ENCODE assay signal across 11 mouse cellular contexts in the genomic region with DNA sequence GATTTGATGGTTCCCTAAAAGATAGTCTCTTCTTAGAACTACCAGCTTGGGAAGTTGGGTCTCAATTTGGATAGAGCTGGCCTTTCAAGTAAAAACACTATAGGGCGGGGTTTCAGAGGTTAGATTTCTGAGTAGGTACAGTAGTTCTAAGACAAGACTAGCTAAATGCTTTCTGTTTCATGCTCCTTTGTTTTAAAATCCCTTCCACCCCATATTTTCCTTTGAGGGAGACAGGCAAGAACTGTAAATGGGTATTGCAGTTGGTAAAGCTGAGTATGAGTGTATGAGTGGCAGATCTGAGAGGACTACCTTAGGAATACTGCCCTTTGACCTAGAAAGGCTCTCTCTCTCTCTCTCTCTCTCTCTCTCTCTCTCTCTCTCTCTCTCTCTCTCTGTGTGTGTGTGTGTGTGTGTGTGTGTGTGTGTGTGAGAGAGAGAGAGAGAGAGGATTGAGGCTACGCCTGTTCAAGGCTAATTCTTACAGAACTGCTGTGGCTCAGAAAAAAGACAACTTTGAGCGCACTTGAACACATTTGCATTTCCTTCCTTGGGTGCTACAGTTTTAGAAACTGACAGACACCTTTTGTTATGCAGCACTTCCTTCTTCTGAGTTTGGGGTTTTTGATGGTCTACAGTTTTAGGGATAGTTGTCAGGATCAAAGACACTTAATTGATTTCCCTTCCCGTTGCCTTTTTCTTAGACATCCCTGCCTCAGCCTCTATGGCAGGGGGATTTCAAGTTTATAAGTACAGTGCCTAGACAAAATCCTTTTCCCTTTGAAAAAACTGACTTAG. TPM values are rescaled to one million over a fixed set of nuclear protein-coding genes. Genes with fewer than 3 reads are reported as not detected.
A peak's percentile ranks its signal among the peaks of the same experiment; 100 is the strongest.
DNase-seq lines count a peak whose midpoint lies in the region; ATAC-seq and TF ChIP-seq lines count a peak whose summit lies in the region.
"Had no signal": no experiment of that assay in that cellular context is flagged by ENCODE, and none has a peak within 500 bp of the region (broad histone marks: within the 10 kb centered on the region; RNA-seq: fewer than 3 reads in every experiment).

No protein-coding gene starts in this region.

- no peaks in the 10 kb centered on the region for H3K9me3 ChIP-seq in hindbrain, postnatal 0 days (ENCODE audit: low read length)
- H3K9me3 ChIP-seq in hindbrain, embryonic 10.5 days: no peaks in the 10 kb centered on the region
- H3K9me3 ChIP-seq: lung, embryonic 15.5 days had no signal

- no peaks in the 10 kb centered on the region for H3K27me3 ChIP-seq in hindbrain, postnatal 0 days (ENCODE audit: insufficient read depth, low read length)
- peaks cover 10% of the 10 kb centered on the region; the same call in 1 of the 2 replicates for H3K27me3 ChIP-seq in hindbrain, embryonic 10.5 days (ENCODE audit: insufficient read depth, poor library complexity, severe bottlenecking)
- no peaks in the 10 kb centered on the region for H3K27me3 ChIP-seq in spleen, adult 2 months (ENCODE audit: control insufficient read depth, insufficient read depth, low read length)
- H3K27me3 ChIP-seq: lung, embryonic 15.5 days had no signal

- no peaks in the 10 kb centered on the region for H3K36me3 ChIP-seq in hindbrain, postnatal 0 days (ENCODE audit: insufficient read depth, low read length)
- peaks cover 31% of the 10 kb centered on the region for H3K36me3 ChIP-seq in hindbrain, embryonic 10.5 days
- peaks cover 13% of the 10 kb centered on the region for H3K36me3 ChIP-seq in spleen, adult 2 months (ENCODE audit: control insufficient read depth, insufficient read depth, low read length)

- TF ChIP-seq CTCF in hindbrain, postnatal 0 days (IDR thresholded peaks at IDR 0.05; ENCODE audit: low read depth): no peak
- no peak for TF ChIP-seq CTCF in spleen, adult 2 months (IDR thresholded peaks at IDR 0.05; ENCODE audit: extremely low read depth, insufficient read depth, insufficient read length, insufficient replicate concordance)

- no peak overlapping the region for H3K4me3 ChIP-seq in hindbrain, postnatal 0 days (ENCODE audit: low read length)
- no peak overlapping the region for H3K4me3 ChIP-seq in hindbrain, embryonic 10.5 days
- H3K4me3 ChIP-seq in spleen, adult 2 months (ENCODE audit: extremely low read depth, insufficient read depth, insufficient read length): no peak overlapping the region
- H3K4me3 ChIP-seq: lung, embryonic 15.5 days had no signal

- peak overlapping the region; percentile 81; the same call in 1 of the 2 replicates for H3K4me2 ChIP-seq in hindbrain, postnatal 0 days (ENCODE audit: low read depth, low read length)
- H3K4me2 ChIP-seq: lung, embryonic 15.5 days had no signal

- H3K4me1 ChIP-seq in hindbrain, postnatal 0 days (ENCODE audit: insufficient read depth, low read length): no peaks in the 10 kb centered on the region
- peaks cover 42% of the 10 kb centered on the region for H3K4me1 ChIP-seq in hindbrain, embryonic 10.5 days (replicated peaks)
- H3K4me1 ChIP-seq in spleen, adult 2 months (ENCODE audit: control insufficient read depth, insufficient read depth, insufficient read length): peaks cover 15% of the 10 kb centered on the region

- no peak for ATAC-seq in hindbrain, postnatal 0 days
- ATAC-seq in cerebellum, adult (ENCODE audit: insufficient number of reproducible peaks, low FRiP score, low TSS enrichment): no peak

- no peak overlapping the region for H3K9ac ChIP-seq in hindbrain, postnatal 0 days (replicated peaks; ENCODE audit: low read length)
- H3K9ac ChIP-seq: lung, embryonic 15.5 days had no signal

- no peak for TF ChIP-seq POLR2A in spleen, adult 2 months (IDR thresholded peaks at IDR 0.05; ENCODE audit: low read depth, low read length)

- H3K27ac ChIP-seq in hindbrain, postnatal 0 days: no peak overlapping the region
- H3K27ac ChIP-seq in hindbrain, embryonic 10.5 days: no peak overlapping the region
- H3K27ac ChIP-seq in spleen, adult 2 months (ENCODE audit: insufficient read depth, low read length): peak overlapping the region; percentile 88; the same call in 1 of the 2 replicates
- H3K27ac ChIP-seq: lung, embryonic 15.5 days had no signal

- intact Hi-C loops in left cerebral cortex, postnatal 25 days (cut with DNase I): loop anchor here (10.0 kb wide), 1 partner anchor 386 kb away; no protein-coding TSS in a partner anchor

- 81% methylated on average over 4 of the region's 4 CpGs for WGBS in hindbrain, postnatal 0 days
- WGBS in hindbrain, embryonic 10.5 days: 92% methylated on average over 4 of the region's 4 CpGs
- 26% methylated on average over 4 of the region's 4 CpGs for WGBS in spleen, adult 2 months

- DNase-seq in hindbrain, postnatal 0 days (ENCODE audit: low spot score): no peak
- DNase-seq in hindbrain, embryonic 10.5 days (ENCODE audit: low spot score): no peak
- DNase-seq in spleen, adult 2 months (ENCODE audit: low read depth in 1 of 2, low spot score in 2 of 2): peak in 1 of 2 experiments; percentile 29
- no peak for DNase-seq in spleen, postnatal 14 days (ENCODE audit: low spot score in 2 of 2)
- DNase-seq in T-cell, adult 2 months (ENCODE audit: low spot score): peak; percentile 20
- DNase-seq in naive thymus-derived CD4-positive, alpha-beta T cell, adult 2 months (ENCODE audit: low read depth): peak; percentile 75
- DNase-seq in left cerebral cortex, postnatal 25 days (ENCODE audit: low spot score in 2 of 2): no peak
- DNase-seq: adrenal gland, adult 2 months; gastrocnemius, postnatal 10 days had no signal

RNA-seq across cellular contexts. Expression of a gene that starts 3.3 kb away (rescaled TPM):
- 100 and 111 TPM in 2 replicates for total RNA-seq in hindbrain, postnatal 0 days (2014; rRNA removed)
- 31.8 and 33.2 TPM in 2 replicates for polyA plus RNA-seq in hindbrain, postnatal 0 days (2015; fragmentation: Nextera tagmentation; extraction: Ambion mirVana)
- 19.7 and 22.9 TPM in 2 replicates for polyA plus RNA-seq in hindbrain, embryonic 10.5 days (2016; fragmentation: Nextera tagmentation; extraction: Ambion mirVana)
- polyA plus RNA-seq in spleen, adult 2 months (2012; rRNA removed): 38.3 and 121 TPM in 2 replicates
- total RNA-seq in left cerebral cortex, postnatal 25 days (2021): 100 to 1,000 TPM; 175 to 192 TPM

Comparison
In these comparisons a context has a peak if more than half of its experiments do, and no peak if none do; other contexts are left out.
1. DNase-seq: peak in T-cell, adult 2 months (single experiment) and naive thymus-derived CD4-positive, alpha-beta T cell, adult 2 months (single experiment); none in hindbrain, postnatal 0 days (single experiment), hindbrain, embryonic 10.5 days (single experiment), spleen, postnatal 14 days (0 of 2) and left cerebral cortex, postnatal 25 days (0 of 2).